Mouse (Mus musculus) gastrocnemius, adult 18-20 months (tissue): ENCODE results near the gene Olfr1262. TPM values are rescaled to one million over a fixed set of nuclear protein-coding genes. Genes with fewer than 3 reads are reported as not detected.

Experiments
- DNase-seq: peaks from one replicate; pipeline ENCODE4 v3.0.0; 2021; ENCODE audit warnings: low spot score
- long read RNA-seq, 2 experiments: library from polyadenylated mRNA; stranded (forward); transcript quantifications; one replicate each; pipeline ENCODE4 v2.0.0; 2021
- total RNA-seq, 2 experiments: library from RNA; stranded (reverse); gene quantifications; 2 replicates each; pipeline ENCODE4 v1.2.3; 2021

Olfr1262 gene
- total RNA-seq, result not detected
- long read RNA-seq, experiment 1, result 0 reads
- long read RNA-seq, experiment 2, result 0 reads

GRCm38 (mm10) chr2:89999845-90000244 lies at the start of gene Olfr1262:
Olfr1262 (plus strand) TSS chr2:90000145.
- DNase-seq, result no peak

GRCm38 (mm10) chr2:89974184-89974583 lies 25.8 kb upstream of the Olfr1262 start, which contains the start of gene Olfr1260:
Olfr1260 (plus strand) TSS chr2:89974340.
- DNase-seq, result no peak

- no peak for DNase-seq
Measured at GRCm38 (mm10) chr2:89977709-89978108, 22.2 kb upstream of the Olfr1262 start.

GRCm38 (mm10) chr2:89990921-89991320 lies 9.0 kb upstream of the Olfr1262 start, which contains the start of gene Olfr1261:
Olfr1261 (plus strand) TSS chr2:89991221.
- no peak for DNase-seq

DNA sequence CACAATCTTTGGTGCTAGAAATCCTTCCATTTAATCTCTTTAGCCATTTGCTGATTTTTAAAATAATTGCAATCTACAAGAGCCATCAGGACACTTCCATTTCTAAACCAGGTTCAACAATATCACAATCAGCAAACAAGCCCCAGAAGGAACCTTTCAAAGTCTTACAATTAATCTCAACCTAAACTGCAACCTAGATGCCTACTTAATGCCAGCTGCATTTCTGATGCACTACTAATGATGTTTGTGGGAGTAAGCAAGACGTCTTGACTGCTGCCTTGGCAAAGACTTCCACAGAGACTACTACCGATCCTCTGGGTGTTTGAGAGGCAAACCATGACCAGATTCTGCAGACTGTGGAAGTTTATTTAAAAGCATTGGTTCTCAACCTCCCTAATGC lies 11.9 kb downstream of the Olfr1262 start, which contains the start of gene Olfr1263:
Olfr1263 (plus strand) TSS at position 301 of the 400 bp plus-strand sequence.
- DNase-seq, result no peak

DNA sequence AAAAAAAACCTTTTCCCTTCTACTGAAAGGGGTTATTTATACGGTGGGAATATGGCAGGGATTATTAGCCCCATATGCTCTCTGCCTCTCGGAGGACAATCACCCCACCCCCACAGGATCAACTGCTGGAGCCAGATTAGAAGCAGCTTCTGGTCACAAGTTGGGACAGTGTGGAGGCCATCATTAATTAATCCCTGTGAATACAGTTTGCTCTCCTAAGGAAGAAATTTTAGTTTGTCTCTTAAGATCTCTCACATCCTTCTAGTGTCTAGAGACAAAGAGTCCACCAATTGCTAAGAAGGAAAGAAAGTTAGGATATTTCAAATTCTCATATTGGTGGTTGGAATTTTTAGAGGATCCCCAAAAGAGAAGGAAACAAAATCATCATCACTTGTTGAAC lies 25.5 kb downstream of the Olfr1262 start, which contains the start of gene Olfr1264:
Olfr1264 (minus strand) TSS at position 101 of the 400 bp plus-strand sequence.
- DNase-seq, result no peak

- no peak for DNase-seq
Measured at GRCm38 (mm10) chr2:90035037-90035436, 35.1 kb downstream of the Olfr1262 start, which contains the start of gene Olfr1265. Olfr1265 (plus strand) TSS chr2:90035337.

Other genes with a start within 250 kb of the Olfr1262 start
- gene Olfr1253, start 243.1 kb upstream of the Olfr1262 start, total RNA-seq, result not detected
- not detected for gene Olfr1254, start 206.5 kb upstream of the Olfr1262 start, total RNA-seq
- gene Olfr1255, start 188.1 kb upstream of the Olfr1262 start, total RNA-seq, result not detected
- gene Olfr1256, start 158.6 kb upstream of the Olfr1262 start, total RNA-seq, result not detected
- gene Olfr48, start 151.9 kb upstream of the Olfr1262 start, total RNA-seq, result not detected
- not detected for gene Olfr1257, start 121.7 kb upstream of the Olfr1262 start, total RNA-seq
- not detected for gene Olfr1258, start 72.8 kb upstream of the Olfr1262 start, total RNA-seq
- not detected for gene Olfr1259, start 51.5 kb upstream of the Olfr1262 start, total RNA-seq
- gene Olfr1260, start 25.8 kb upstream of the Olfr1262 start, total RNA-seq, result not detected
- gene Olfr1261, start 8.9 kb upstream of the Olfr1262 start, total RNA-seq, result not detected
- gene Olfr1263, start 12.0 kb downstream of the Olfr1262 start, total RNA-seq, result not detected
- gene Olfr1264, start 25.4 kb downstream of the Olfr1262 start, total RNA-seq, result not detected
- gene Olfr1265, start 35.2 kb downstream of the Olfr1262 start, total RNA-seq, result not detected
- not detected for gene Olfr140, start 63.4 kb downstream of the Olfr1262 start, total RNA-seq
- not detected for gene Olfr1269, start 121.3 kb downstream of the Olfr1262 start, total RNA-seq
- gene Olfr32, start 142.2 kb downstream of the Olfr1262 start, total RNA-seq, result not detected
- gene Olfr1270, start 152.9 kb downstream of the Olfr1262 start, total RNA-seq, result not detected
- gene Olfr1506, start 224.3 kb downstream of the Olfr1262 start, total RNA-seq, result not detected